Mouse (Mus musculus) intestine, embryonic 15.5 days (tissue): ENCODE results near the gene AI597479. TPM values are rescaled to one million over a fixed set of nuclear protein-coding genes. Genes with fewer than 3 reads are reported as not detected.
"Not testable (repeated sequence)": the region's sequence is repeated elsewhere in the genome, so short reads cannot be mapped to it uniquely, and the experiment has no call there.

Source experiments
- ATAC-seq: fragments of 200-750 bp; cut with Nextera tagmentation; 2 replicates; pipeline ENCODE4 v1.8.0; 2017; ENCODE audit warnings: moderate TSS enrichment, moderate library complexity
- H3K27ac ChIP-seq: fragments of 300-500 bp; sonication (generic); 2 replicates; pipeline ENCODE4 v1.5.1; 2015; ENCODE audit warnings: mild to moderate bottlenecking, inconsistent platforms
- H3K27me3 ChIP-seq: fragments of 300-500 bp; sonication (generic); replicated peaks from 2 replicates; pipeline ENCODE4 v1.6.1; 2015; ENCODE audit warnings: inconsistent platforms
- H3K36me3 ChIP-seq: fragments of 300-500 bp; sonication (generic); 2 replicates; pipeline ENCODE4 v1.6.1; 2015; ENCODE audit warnings: inconsistent platforms
- H3K4me1 ChIP-seq: fragments of 300-500 bp; sonication (generic); replicated peaks from 2 replicates; pipeline ENCODE4 v1.6.1; 2015; ENCODE audit warnings: inconsistent platforms
- H3K4me2 ChIP-seq: fragments of 300-500 bp; sonication (generic); replicated peaks from 2 replicates; pipeline ENCODE4 v1.6.1; 2015; ENCODE audit warnings: mild to moderate bottlenecking, inconsistent platforms
- H3K4me3 ChIP-seq: fragments of 300-500 bp; sonication (generic); replicated peaks from 2 replicates; pipeline ENCODE4 v1.5.1; 2015; ENCODE audit warnings: inconsistent platforms
- H3K9ac ChIP-seq: fragments of 300-500 bp; sonication (generic); 2 replicates; pipeline ENCODE4 v1.6.1; 2015; ENCODE audit warnings: inconsistent platforms
- H3K9me3 ChIP-seq: fragments of 300-500 bp; sonication (generic); 2 replicates; pipeline ENCODE4 v1.6.1; 2016; ENCODE audit warnings: inconsistent platforms
- WGBS: fragments of 180-500 bp; shearing (Covaris S2); methylation state at CpG from one replicate; pipeline ENCODE4 v1.1.7; 2015; 5-methylcytosine and 5-hydroxymethylcytosine counted together
- polyA plus RNA-seq: library from polyadenylated mRNA; unstranded; fragments of >200 nt; fragmentation: Nextera tagmentation; extraction: Ambion mirVana; gene quantifications from 2 replicates; pipeline ENCODE4 v1.2.1, GENCODE M21; 2015

AI597479 gene
- polyA plus RNA-seq, 1 experiment from 2014 or later = 25.8 TPM

DNA sequence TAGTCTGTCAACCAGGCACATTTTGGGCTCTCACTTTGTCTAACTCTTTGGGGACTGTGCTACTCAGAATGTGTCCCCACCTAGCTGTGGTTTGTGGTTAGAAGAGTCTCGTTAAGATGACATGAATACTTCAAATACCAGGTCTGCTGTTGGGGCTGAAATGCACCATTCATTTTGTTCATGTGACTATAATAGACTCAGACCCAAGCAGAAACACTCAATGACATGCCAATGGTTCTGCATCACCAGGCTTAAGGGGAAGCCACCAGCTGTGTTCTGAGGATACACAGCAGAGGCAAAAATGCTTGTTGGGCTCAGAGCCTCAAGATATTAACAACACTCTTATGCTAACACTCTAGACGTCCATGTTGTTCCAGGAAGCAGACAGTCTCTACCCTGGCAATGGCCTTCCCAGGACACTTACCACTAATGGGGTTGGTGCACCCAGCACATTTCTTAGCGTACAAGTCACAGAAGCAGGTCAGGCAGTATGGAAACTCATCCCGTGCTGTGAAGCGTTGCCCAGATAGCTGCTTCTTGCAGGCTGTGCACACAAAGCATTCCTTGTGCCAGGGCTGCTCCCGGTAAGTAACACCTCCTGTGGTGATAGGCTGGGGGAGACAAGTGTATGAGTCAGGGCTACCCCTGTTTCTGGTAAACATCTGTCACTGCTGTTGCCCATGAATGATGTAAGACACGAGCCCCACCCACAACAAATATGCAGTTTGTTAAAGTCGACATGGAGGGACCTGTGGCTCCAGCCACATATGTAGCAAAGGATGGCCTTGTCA lies 29.5 kb downstream of the AI597479 start:
- WGBS = 78% methylated on average over 8 of the region's 8 CpGs
- H3K9me3 ChIP-seq = no peaks in the 10 kb centered on the region
- peaks cover 39% of the 10 kb centered on the region for H3K36me3 ChIP-seq
- no peaks in the 10 kb centered on the region for H3K27me3 ChIP-seq
- no peak overlapping the region for H3K9ac ChIP-seq
- no peak for ATAC-seq
- no peak overlapping the region for H3K27ac ChIP-seq
- no peak overlapping the region for H3K4me3 ChIP-seq
- no peaks in the 10 kb centered on the region for H3K4me1 ChIP-seq
- H3K4me2 ChIP-seq = no peak overlapping the region

DNA sequence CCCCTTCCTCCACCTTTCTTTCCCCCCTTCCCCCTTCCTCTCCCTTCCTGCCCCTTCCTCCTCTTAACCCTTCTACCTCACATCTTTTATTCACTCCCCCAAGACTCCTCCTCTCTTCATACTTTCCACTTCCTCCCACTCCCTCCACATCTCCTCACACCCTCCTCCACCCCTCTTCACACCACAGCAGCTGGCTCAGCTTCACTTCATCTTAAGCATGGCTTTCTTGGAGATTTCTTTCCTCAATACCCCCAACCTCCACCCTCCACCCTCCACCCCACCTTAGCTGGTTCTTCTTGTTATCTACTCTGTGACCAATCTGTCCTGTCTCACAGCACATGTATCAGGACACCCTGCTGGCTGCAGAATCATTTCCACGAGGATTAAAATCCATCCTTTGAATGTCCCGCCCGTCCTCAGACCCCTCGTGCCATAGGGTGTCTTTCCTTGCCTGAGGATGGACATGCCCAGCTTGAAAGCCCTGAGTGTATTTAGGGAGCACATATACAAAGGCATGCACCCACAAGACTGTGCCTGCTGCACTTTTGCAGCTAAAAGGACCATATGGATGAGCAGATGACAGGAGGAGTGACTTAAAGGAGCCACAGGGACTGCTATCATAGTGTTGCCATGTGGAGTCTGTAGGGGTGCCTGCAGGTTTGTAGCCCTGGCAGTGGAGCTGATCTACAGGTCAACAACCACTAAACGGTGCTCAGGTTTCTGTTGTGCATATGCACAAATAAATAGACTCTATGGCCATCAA lies 31.9 kb downstream of the AI597479 start:
- H3K27ac ChIP-seq = no peak overlapping the region
- no peak for ATAC-seq
- 80% methylated on average over 5 of the region's 5 CpGs for whole genome bisulfite sequencing
- H3K4me2 ChIP-seq = no peak overlapping the region
- H3K4me3 ChIP-seq = no peak overlapping the region
- peaks cover 33% of the 10 kb centered on the region for H3K36me3 ChIP-seq
- no peaks in the 10 kb centered on the region for H3K4me1 ChIP-seq
- H3K27me3 ChIP-seq = no peaks in the 10 kb centered on the region
- H3K9ac ChIP-seq = no peak overlapping the region
- H3K9me3 ChIP-seq = no peaks in the 10 kb centered on the region

DNA sequence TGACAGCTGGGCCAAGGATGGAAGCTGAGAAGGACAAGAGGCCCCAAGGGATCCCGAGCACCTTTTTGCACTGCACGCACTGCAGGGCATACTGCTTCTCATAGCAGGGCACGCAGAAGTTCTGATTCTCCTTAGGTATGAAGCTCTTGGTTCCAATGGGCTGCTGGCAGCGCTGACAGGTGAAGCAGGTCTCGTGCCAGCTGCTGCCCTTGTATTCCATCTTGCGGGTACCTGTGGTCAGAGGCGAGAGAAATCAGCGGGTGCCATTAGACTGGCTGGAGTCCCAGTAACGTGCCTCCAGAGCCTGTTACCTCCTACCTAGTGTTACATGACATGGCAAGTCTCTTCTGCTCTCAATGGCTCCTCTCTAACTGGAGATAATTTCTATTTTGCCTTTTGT lies 33.1 kb downstream of the AI597479 start:
- no peak for ATAC-seq
- WGBS = 91% methylated on average over 9 of the region's 9 CpGs
- no peaks in the 10 kb centered on the region for H3K4me1 ChIP-seq
- H3K27me3 ChIP-seq = no peaks in the 10 kb centered on the region
- no peak overlapping the region for H3K4me3 ChIP-seq
- no peak overlapping the region for H3K27ac ChIP-seq
- H3K9me3 ChIP-seq = no peaks in the 10 kb centered on the region
- no peak overlapping the region for H3K9ac ChIP-seq
- H3K36me3 ChIP-seq = peaks cover 38% of the 10 kb centered on the region
- H3K4me2 ChIP-seq = no peak overlapping the region

DNA sequence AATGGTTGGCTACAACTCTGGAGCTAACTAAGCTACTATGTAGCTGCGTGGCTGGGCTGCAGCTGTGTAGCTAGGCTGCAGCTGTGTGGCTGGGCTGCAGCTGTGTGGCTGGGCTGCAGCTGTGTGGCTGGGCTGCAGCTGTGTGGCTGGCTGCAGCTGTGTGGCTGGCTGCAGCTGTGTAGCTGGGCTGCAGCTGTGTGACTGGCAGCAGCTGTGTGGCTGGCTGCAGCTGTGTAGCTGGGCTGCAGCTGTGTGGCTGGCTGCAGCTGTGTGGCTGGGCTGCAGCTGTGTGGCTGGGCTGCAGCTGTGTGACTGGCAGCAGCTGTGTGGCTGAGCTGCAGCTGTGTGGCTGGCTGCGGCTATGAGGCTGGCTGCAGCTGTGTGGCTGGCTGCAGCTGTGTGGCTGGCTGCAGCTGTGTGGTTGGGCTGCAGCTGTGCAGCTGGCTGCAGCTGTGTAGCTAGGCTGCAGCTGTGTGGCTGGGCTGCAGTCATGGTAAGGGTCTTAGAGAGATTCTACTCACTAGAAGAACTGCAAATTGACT lies 38.0 kb downstream of the AI597479 start:
- 84% methylated on average over 2 of the region's 2 CpGs for WGBS
- not testable (repeated sequence) for ATAC-seq

DNA sequence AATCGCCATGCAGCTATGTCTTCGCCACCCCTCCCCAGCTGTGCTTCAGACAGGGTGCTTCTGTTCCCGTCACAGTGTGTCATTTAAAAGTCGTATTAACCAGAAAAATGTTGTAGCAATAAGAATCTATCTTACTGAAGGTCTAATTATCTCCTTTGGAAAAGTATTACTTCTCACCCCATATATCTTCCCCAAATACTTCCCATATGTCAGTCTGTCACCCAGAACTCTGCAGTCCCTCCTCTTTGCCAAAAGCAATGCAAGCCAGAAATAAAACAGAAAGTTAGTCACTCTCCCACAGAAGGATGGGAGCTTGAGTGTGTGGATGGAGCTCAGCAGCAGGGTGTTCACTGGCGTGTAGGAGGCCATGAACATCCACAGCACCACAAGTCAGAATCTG lies 38.8 kb downstream of the AI597479 start:
- H3K4me2 ChIP-seq = no peak overlapping the region
- no peaks in the 10 kb centered on the region for H3K9me3 ChIP-seq
- no peak overlapping the region for H3K4me3 ChIP-seq
- no peaks in the 10 kb centered on the region for H3K27me3 ChIP-seq
- no peak overlapping the region for H3K27ac ChIP-seq
- H3K4me1 ChIP-seq = no peaks in the 10 kb centered on the region; the same call in 1 of the 2 replicates
- ATAC-seq = no peak
- H3K36me3 ChIP-seq = peaks cover 15% of the 10 kb centered on the region
- WGBS = 91% methylated on average over 5 of the region's 5 CpGs
- H3K9ac ChIP-seq = no peak overlapping the region

More for the DNA sequence above, 38.0 kb downstream of the AI597479 start:
- H3K27me3 ChIP-seq, H3K27ac ChIP-seq, H3K9me3 ChIP-seq, H3K4me1 ChIP-seq, H3K9ac ChIP-seq, H3K4me3 ChIP-seq, H3K4me2 ChIP-seq: not testable (repeated sequence)
- peaks cover 17% of the 10 kb centered on the region for H3K36me3 ChIP-seq

DNA sequence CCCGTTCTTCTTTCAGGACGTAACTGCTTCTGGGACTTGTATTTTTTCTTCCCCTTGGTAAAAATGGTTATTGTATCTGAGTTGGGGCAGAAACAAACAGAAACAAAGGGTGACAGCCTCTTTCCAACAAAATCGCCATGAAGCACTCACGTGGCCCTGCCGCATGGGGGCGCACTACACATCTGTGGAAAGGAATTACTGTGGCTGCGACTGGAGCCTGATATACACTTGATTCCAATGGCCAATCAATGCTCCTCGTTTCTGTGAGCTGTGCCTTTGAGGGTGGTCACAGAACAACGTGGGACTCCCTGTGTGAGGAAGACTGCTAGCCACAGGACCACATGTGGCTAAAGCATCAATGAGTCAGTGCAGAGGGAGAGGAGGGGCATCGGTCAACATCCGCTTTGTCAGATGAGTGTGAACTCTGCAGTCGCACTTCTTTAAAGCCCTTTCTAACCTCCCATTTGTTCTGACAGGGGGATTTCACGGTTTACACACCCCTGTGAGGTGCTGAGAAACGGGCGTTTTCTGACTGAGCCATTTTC lies 39.8 kb downstream of the AI597479 start:
- ATAC-seq = no peak
- Histone ChIP-seq H3K27me3 (no peaks in the 10 kb centered on the region), H3K27ac (no peak overlapping the region), H3K9ac (no peak overlapping the region), H3K4me1 (peaks cover 3% of the 10 kb centered on the region; the same call in 1 of the 2 replicates), H3K4me3 (no peak overlapping the region), H3K36me3 (peaks cover 15% of the 10 kb centered on the region), H3K9me3 (no peaks in the 10 kb centered on the region), H3K4me2 (no peak overlapping the region)
- WGBS = 72% methylated on average over 15 of the region's 15 CpGs

DNA sequence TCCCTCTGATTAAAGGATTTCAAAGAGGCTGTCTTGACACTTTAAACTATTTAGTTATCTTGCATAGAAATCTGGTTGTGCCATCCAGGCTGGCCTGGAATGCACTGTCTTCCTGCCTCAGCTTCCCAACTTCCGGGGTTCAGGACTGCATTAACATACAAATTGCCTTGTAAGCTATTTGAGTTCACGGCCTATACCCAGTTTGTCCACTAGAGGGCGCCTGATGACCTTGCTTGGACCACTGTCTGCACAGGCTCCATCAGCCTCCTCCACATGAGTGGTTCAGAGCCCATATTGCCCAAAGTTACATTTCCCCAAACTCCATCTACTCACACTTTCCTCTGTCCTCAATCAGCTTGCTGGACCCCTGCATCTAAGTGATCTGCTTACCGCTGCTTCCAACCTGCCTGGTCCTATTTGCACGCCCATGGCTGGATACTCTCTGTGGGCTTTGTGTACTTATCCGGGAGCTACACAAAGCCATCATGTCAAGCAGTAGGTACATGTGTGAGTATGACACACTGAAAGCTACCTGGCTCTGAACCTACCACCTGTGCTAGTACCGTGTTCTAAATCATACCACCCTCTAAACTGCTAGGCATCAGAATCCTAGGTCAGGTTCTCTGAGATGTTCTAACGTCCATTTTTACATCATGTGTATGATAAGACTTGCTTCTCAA lies 41.2 kb downstream of the AI597479 start:
- Histone ChIP-seq H3K4me1 (peaks cover 7% of the 10 kb centered on the region; the same call in 1 of the 2 replicates), H3K4me2 (no peak overlapping the region), H3K27ac (no peak overlapping the region), H3K9me3 (no peaks in the 10 kb centered on the region), H3K27me3 (no peaks in the 10 kb centered on the region), H3K4me3 (no peak overlapping the region), H3K36me3 (peaks cover 15% of the 10 kb centered on the region), H3K9ac (no peak overlapping the region)
- ATAC-seq = peak; percentile 78
- WGBS = 52% methylated on average over 8 of the region's 8 CpGs

DNA sequence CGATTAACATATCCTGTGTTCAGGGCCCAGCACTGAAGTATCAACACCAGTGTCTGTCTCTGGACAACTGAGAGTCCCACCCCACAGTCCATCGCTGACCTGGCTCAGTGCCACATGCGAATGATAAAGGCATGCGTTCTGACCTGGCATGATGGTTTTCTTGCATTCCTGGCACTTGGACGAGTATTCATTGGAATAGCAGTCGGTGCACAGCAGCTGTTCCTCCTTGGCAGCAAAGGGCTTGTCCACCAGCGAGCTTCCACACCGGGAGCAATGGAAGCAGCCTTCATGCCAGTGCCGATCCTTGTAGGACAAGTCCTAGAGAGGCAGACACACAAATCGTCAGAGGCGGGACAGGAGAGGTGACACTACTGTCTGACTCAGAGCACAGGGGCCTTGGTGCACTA lies 43.0 kb downstream of the AI597479 start:
- no peak for ATAC-seq
- 68% methylated on average over 11 of the region's 11 CpGs for WGBS
- Histone ChIP-seq H3K27me3 (no peaks in the 10 kb centered on the region), H3K27ac (no peak overlapping the region), H3K4me1 (peaks cover 10% of the 10 kb centered on the region; the same call in 1 of the 2 replicates), H3K9me3 (no peaks in the 10 kb centered on the region), H3K4me3 (no peak overlapping the region), H3K4me2 (no peak overlapping the region), H3K36me3 (peaks cover 9% of the 10 kb centered on the region), H3K9ac (no peak overlapping the region)

DNA sequence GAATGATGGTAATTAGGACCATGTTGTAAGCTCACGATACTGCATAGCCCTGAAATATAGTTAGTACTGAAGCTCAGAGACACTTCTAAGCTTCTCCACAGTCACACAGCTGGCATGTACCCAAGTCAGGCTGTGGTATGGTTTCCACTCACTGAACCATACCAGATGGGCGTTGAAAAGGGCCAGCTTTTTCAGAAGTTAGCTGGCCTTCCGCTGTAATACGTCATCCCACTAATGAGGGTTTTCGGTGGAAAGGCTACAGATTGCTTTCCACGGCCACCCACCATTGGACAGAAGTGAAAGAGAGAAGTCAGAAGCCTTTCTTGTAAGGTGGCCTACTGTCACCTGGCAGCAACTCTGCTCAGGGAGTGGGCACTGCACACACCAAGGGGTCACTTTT lies 44.3 kb downstream of the AI597479 start:
- no peak for ATAC-seq
- WGBS = 75% methylated on average over 6 of the region's 6 CpGs
- H3K4me3 ChIP-seq = no peak overlapping the region
- H3K27ac ChIP-seq = no peak overlapping the region
- peaks cover 10% of the 10 kb centered on the region; the same call in 1 of the 2 replicates for H3K4me1 ChIP-seq
- peaks cover 3% of the 10 kb centered on the region; the same call in 1 of the 2 replicates for H3K36me3 ChIP-seq
- no peaks in the 10 kb centered on the region for H3K9me3 ChIP-seq
- no peaks in the 10 kb centered on the region for H3K27me3 ChIP-seq
- H3K4me2 ChIP-seq = no peak overlapping the region
- H3K9ac ChIP-seq = no peak overlapping the region

DNA sequence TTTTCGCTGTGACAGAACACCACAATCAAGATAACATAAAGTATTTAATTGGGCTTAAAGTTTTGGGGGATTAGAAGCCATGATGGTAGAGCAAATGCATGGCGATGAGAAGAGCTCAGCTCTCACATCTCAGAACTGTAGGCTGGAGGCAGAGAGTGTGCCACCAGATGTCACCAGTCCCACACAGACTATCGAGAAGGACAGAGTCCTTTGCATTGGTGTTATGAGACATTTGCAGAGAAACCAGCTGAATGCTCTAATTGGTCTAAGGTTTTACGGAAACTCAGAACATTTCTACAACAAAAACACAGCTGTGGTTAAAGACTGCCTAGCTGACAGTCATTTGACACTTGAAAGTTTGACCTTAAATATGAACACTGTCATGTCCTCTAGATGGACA lies 44.8 kb downstream of the AI597479 start:
- ATAC-seq = no peak
- Histone ChIP-seq H3K27ac (no peak overlapping the region), H3K4me3 (no peak overlapping the region), H3K4me2 (no peak overlapping the region), H3K9ac (no peak overlapping the region), H3K4me1 (peaks cover 10% of the 10 kb centered on the region; the same call in 1 of the 2 replicates), H3K27me3 (no peaks in the 10 kb centered on the region), H3K9me3 (no peaks in the 10 kb centered on the region), H3K36me3 (peaks cover under 1% of the 10 kb centered on the region; the same call in 1 of the 2 replicates)
- WGBS = 80% methylated on average over 4 of the region's 4 CpGs

DNA sequence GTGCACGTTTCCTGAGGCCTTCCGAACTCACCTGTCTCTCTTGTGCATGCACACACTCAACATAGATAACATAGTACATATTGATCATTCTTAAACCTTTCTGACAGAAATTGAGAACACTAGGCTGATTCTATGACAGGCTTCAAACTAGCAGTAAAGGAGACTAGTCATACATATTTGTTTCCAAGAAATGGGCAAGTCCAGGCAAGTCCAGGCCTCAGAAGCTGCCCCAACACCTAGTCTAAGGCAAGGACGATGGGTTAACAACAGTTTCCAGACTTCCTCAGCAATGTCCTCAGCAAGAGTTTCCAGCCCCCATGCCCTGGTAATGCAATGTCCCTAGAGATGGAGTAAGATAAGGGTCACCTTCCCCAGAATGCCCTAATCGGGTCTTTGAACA lies 45.3 kb downstream of the AI597479 start:
- Histone ChIP-seq H3K27ac (no peak overlapping the region), H3K27me3 (no peaks in the 10 kb centered on the region), H3K4me2 (no peak overlapping the region), H3K36me3 (no peaks in the 10 kb centered on the region), H3K9me3 (no peaks in the 10 kb centered on the region), H3K4me3 (no peak overlapping the region), H3K4me1 (peaks cover 10% of the 10 kb centered on the region; the same call in 1 of the 2 replicates), H3K9ac (no peak overlapping the region)
- ATAC-seq = no peak
- WGBS = 87% methylated on average over 4 of the region's 4 CpGs
